Comparison of ENCODE assay signal across 8 mouse cellular contexts in genomic region chr6:113531840-113532404, GRCm38 (mm10). TPM values are rescaled to one million over a fixed set of nuclear protein-coding genes. Genes with fewer than 3 reads are reported as not detected.
DNase-seq lines count a peak whose midpoint lies in the region; ATAC-seq and TF ChIP-seq lines count a peak whose summit lies in the region.

No protein-coding gene starts in this region.

- H3K9ac ChIP-seq in heart, embryonic 13.5 days, result peak overlapping the region; percentile 94
- H3K9ac ChIP-seq in ES-E14 (ENCODE audit: insufficient read depth, low read depth, low read length, poor library complexity, severe bottlenecking), result peak overlapping the region; percentile 83
- no peak overlapping the region for H3K9ac ChIP-seq in forebrain, postnatal 0 days
- peak overlapping the region; percentile 75; the same call in 1 of the 2 replicates for H3K9ac ChIP-seq in midbrain, embryonic 12.5 days (replicated peaks)

- no peaks in the 10 kb centered on the region for H3K9me3 ChIP-seq in heart, embryonic 13.5 days
- H3K9me3 ChIP-seq in ES-E14 (ENCODE audit: control insufficient read depth, insufficient read depth, low read depth, low read length), result no peaks in the 10 kb centered on the region
- no peaks in the 10 kb centered on the region for H3K9me3 ChIP-seq in forebrain, postnatal 0 days (ENCODE audit: low read length)
- no peaks in the 10 kb centered on the region for H3K9me3 ChIP-seq in midbrain, embryonic 12.5 days

- H3K4me1 ChIP-seq in heart, embryonic 13.5 days, result peaks cover 25% of the 10 kb centered on the region
- H3K4me1 ChIP-seq in ES-E14 (ENCODE audit: control insufficient read depth in 2 of 2, insufficient read depth in 2 of 2, low read length in 2 of 2, poor library complexity in 1 of 2), result no peaks in the 10 kb centered on the region
- peaks cover 7% of the 10 kb centered on the region for H3K4me1 ChIP-seq in forebrain, postnatal 0 days (ENCODE audit: insufficient read depth)
- H3K4me1 ChIP-seq in midbrain, embryonic 12.5 days, result peaks cover 17% of the 10 kb centered on the region

- ATAC-seq in heart, embryonic 13.5 days (ENCODE audit: extremely low read depth, insufficient number of reproducible peaks, low FRiP score, low TSS enrichment), result no peak
- ATAC-seq in forebrain, postnatal 0 days, result no peak
- no peak for ATAC-seq in midbrain, embryonic 12.5 days (ENCODE audit: low FRiP score, low read depth)

- TF ChIP-seq CTCF in forebrain, postnatal 0 days (IDR thresholded peaks at IDR 0.05; ENCODE audit: low read depth), result no peak

- in situ Hi-C loops in ES-E14 (cut with MboI; ENCODE audit: low sequenced_read_pairs in 2 of 2, unreplicated experiment in 2 of 2), result no loop called here

- peak overlapping the region; percentile 77 for H3K27ac ChIP-seq in heart, embryonic 13.5 days (replicated peaks)
- no peak overlapping the region; the same call in 1 of the 2 replicates for H3K27ac ChIP-seq in ES-E14 (ENCODE audit: insufficient read depth, low read depth, low read length, poor library complexity, severe bottlenecking)
- H3K27ac ChIP-seq in forebrain, postnatal 0 days (ENCODE audit: low read depth, low read length), result no peak overlapping the region
- H3K27ac ChIP-seq in midbrain, embryonic 12.5 days (replicated peaks), result no peak overlapping the region

- peaks cover 29% of the 10 kb centered on the region for H3K36me3 ChIP-seq in heart, embryonic 13.5 days
- H3K36me3 ChIP-seq in ES-E14 (ENCODE audit: control insufficient read depth, insufficient read depth, low read length, poor library complexity, severe bottlenecking), result peaks cover 4% of the 10 kb centered on the region
- no peaks in the 10 kb centered on the region for H3K36me3 ChIP-seq in forebrain, postnatal 0 days (ENCODE audit: insufficient read depth)
- peaks cover 19% of the 10 kb centered on the region for H3K36me3 ChIP-seq in midbrain, embryonic 12.5 days

- H3K4me2 ChIP-seq in heart, embryonic 13.5 days, result peak overlapping the region; percentile 67
- H3K4me2 ChIP-seq in forebrain, postnatal 0 days (ENCODE audit: low read depth), result peak overlapping the region; percentile 63
- peak overlapping the region; percentile 80 for H3K4me2 ChIP-seq in midbrain, embryonic 12.5 days (replicated peaks)

- DNase-seq in heart, adult 8-10 months (ENCODE audit: low spot score), result no peak
- no peak for DNase-seq in ES-E14 (ENCODE audit: low read depth, low spot score)
- no peak for DNase-seq in forebrain, postnatal 0 days
- no peak for DNase-seq in adrenal gland, adult 2 months
- no peak for DNase-seq in cerebellum, adult 8-10 months
- no peak for DNase-seq in lung, postnatal 25 days (ENCODE audit: low spot score)

- H3K4me3 ChIP-seq in heart, embryonic 13.5 days, result peak overlapping the region; percentile 89
- peak overlapping the region; percentile 73 to 94 for H3K4me3 ChIP-seq in ES-E14 (ENCODE audit: insufficient read depth in 1 of 2, low read depth in 1 of 2, low read length in 2 of 2, poor library complexity in 1 of 2, severe bottlenecking in 1 of 2)
- H3K4me3 ChIP-seq in forebrain, postnatal 0 days (ENCODE audit: low read depth, low read length), result peak overlapping the region; percentile 96
- peak overlapping the region; percentile 87 for H3K4me3 ChIP-seq in midbrain, embryonic 12.5 days

- H3K27me3 ChIP-seq in heart, embryonic 13.5 days (replicated peaks), result no peaks in the 10 kb centered on the region
- no peaks in the 10 kb centered on the region for H3K27me3 ChIP-seq in forebrain, postnatal 0 days (ENCODE audit: insufficient read depth, low read length)
- no peaks in the 10 kb centered on the region for H3K27me3 ChIP-seq in midbrain, embryonic 12.5 days

- 7% methylated on average over 7 of the region's 7 CpGs for WGBS in heart, embryonic 13.5 days
- 7% methylated on average over 7 of the region's 7 CpGs for WGBS in forebrain, postnatal 0 days
- 7% methylated on average over 7 of the region's 7 CpGs for WGBS in midbrain, embryonic 12.5 days

TF ChIP-seq in ES-E14, 5 proteins besides CTCF, POLR2A, EP300 and RAD21:
- TF ChIP-seq ZNF384 (IDR thresholded peaks at IDR 0.05; ENCODE audit: low read depth, low read length) (0 out of 2 replicates have a peak, but pooled peaks have one; percentile 5), MAFK (IDR thresholded peaks at IDR 0.05; ENCODE audit: insufficient read depth, low read depth, low read length) (no peak)

RNA-seq across cellular contexts. Expression of gene Fancd2, which starts 0.4 kb away (rescaled TPM):
- polyA plus RNA-seq in heart, embryonic 13.5 days (2015; fragmentation: Nextera tagmentation; extraction: Ambion mirVana), result 7.7 and 8.0 TPM in 2 replicates
- under 1 TPM; 0.06 to 0.79 (median 0.18) TPM for total RNA-seq in heart, adult 8-10 months (2022)
- total RNA-seq in ES-E14 (2012; rRNA removed), result 34.7 and 37.5 TPM in 2 replicates
- total RNA-seq in forebrain, postnatal 0 days (2014; rRNA removed), result 2.2 and 4.4 TPM in 2 replicates
- 1.3 and 1.6 TPM in 2 replicates for polyA plus RNA-seq in forebrain, postnatal 0 days (2015; fragmentation: Nextera tagmentation; extraction: Ambion mirVana)
- polyA plus RNA-seq in midbrain, embryonic 12.5 days (2016; fragmentation: Nextera tagmentation; extraction: Ambion mirVana), result 12.7 and 13.0 TPM in 2 replicates
- total RNA-seq in adrenal gland, adult 2 months (2021), result under 1 TPM; 0.41 to 0.72 TPM
- 0.17 and 1.2 TPM in 2 replicates for polyA plus RNA-seq in adrenal gland, adult 2 months (2012; rRNA removed)

RNA-seq across cellular contexts. Expression of gene Emc3, which starts 0.5 kb away (rescaled TPM):
- polyA plus RNA-seq in heart, embryonic 13.5 days (2015; fragmentation: Nextera tagmentation; extraction: Ambion mirVana), result 76.5 and 86.7 TPM in 2 replicates
- 10 to 100 TPM; 56.4 to 60.9 (median 57.3) TPM for total RNA-seq in heart, adult 8-10 months (2022)
- total RNA-seq in ES-E14 (2012; rRNA removed), result 71.2 and 74.1 TPM in 2 replicates
- total RNA-seq in forebrain, postnatal 0 days (2014; rRNA removed), result 80.4 and 91.8 TPM in 2 replicates
- 118 TPM in 2 replicates for polyA plus RNA-seq in forebrain, postnatal 0 days (2015; fragmentation: Nextera tagmentation; extraction: Ambion mirVana)
- 81.3 and 87.7 TPM in 2 replicates for polyA plus RNA-seq in midbrain, embryonic 12.5 days (2016; fragmentation: Nextera tagmentation; extraction: Ambion mirVana)
- total RNA-seq in adrenal gland, adult 2 months (2021), result 100 to 1,000 TPM in 1 of 2 experiments, 10 to 100 TPM in 1; 99.9 to 116 TPM
- 44.9 and 53.6 TPM in 2 replicates for polyA plus RNA-seq in adrenal gland, adult 2 months (2012; rRNA removed)

RNA-seq across cellular contexts. Expression of gene Prrt3, which starts 30.2 kb away (rescaled TPM):
- polyA plus RNA-seq in heart, embryonic 13.5 days (2015; fragmentation: Nextera tagmentation; extraction: Ambion mirVana), result 0.20 and 0.36 TPM in 2 replicates
- not detected for total RNA-seq in heart, adult 8-10 months (2022)
- 15.1 and 16.3 TPM in 2 replicates for total RNA-seq in ES-E14 (2012; rRNA removed)
- total RNA-seq in forebrain, postnatal 0 days (2014; rRNA removed), result 17.1 and 18.0 TPM in 2 replicates
- polyA plus RNA-seq in forebrain, postnatal 0 days (2015; fragmentation: Nextera tagmentation; extraction: Ambion mirVana), result 9.6 and 13.5 TPM in 2 replicates
- polyA plus RNA-seq in midbrain, embryonic 12.5 days (2016; fragmentation: Nextera tagmentation; extraction: Ambion mirVana), result 2.5 and 2.8 TPM in 2 replicates
- total RNA-seq in adrenal gland, adult 2 months (2021), result under 1 TPM; 0.09 to 0.21 TPM
- 0.32 and 0.33 TPM in 2 replicates for polyA plus RNA-seq in adrenal gland, adult 2 months (2012; rRNA removed)

RNA-seq across cellular contexts. Expression of gene Creld1, which starts 48.8 kb away (rescaled TPM):
- 37.6 and 46.9 TPM in 2 replicates for polyA plus RNA-seq in heart, embryonic 13.5 days (2015; fragmentation: Nextera tagmentation; extraction: Ambion mirVana)
- total RNA-seq in heart, adult 8-10 months (2022), result 10 to 100 TPM; 53.9 to 63.4 (median 59.2) TPM
- total RNA-seq in ES-E14 (2012; rRNA removed), result 20.8 and 29.9 TPM in 2 replicates
- total RNA-seq in forebrain, postnatal 0 days (2014; rRNA removed), result 34.0 and 39.5 TPM in 2 replicates
- 45.5 and 52.7 TPM in 2 replicates for polyA plus RNA-seq in forebrain, postnatal 0 days (2015; fragmentation: Nextera tagmentation; extraction: Ambion mirVana)
- polyA plus RNA-seq in midbrain, embryonic 12.5 days (2016; fragmentation: Nextera tagmentation; extraction: Ambion mirVana), result 44.0 and 49.1 TPM in 2 replicates
- 10 to 100 TPM; 44.7 to 58.5 TPM for total RNA-seq in adrenal gland, adult 2 months (2021)
- polyA plus RNA-seq in adrenal gland, adult 2 months (2012; rRNA removed), result 30.0 and 31.1 TPM in 2 replicates

Comparison
In these comparisons a context has a peak if more than half of its experiments do, and no peak if none do; other contexts are left out.
1. RNA of gene Prrt3, which starts 30.2 kb away (total RNA-seq): 17.1 to 18.0 TPM in forebrain, postnatal 0 days and 15.1 to 16.3 TPM in ES-E14; 0.09 to 0.21 TPM in adrenal gland, adult 2 months and not detected in heart, adult 8-10 months; every median in the first group is over 10 times any median in the second.
2. Peak in every context shown above with its lines, with median percentiles within 50 percentile points of each other: H3K4me2 ChIP-seq and H3K4me3 ChIP-seq.